ENCODE assay signal across 8 mouse cellular contexts in genomic region chr1:180719951-180720689, GRCm38 (mm10). TPM values are rescaled to one million over a fixed set of nuclear protein-coding genes. Genes with fewer than 3 reads are reported as not detected.
DNase-seq lines count a peak whose midpoint lies in the region; ATAC-seq and TF ChIP-seq lines count a peak whose summit lies in the region.

No protein-coding gene starts in this region.

- H3K27me3 ChIP-seq in forebrain, embryonic 11.5 days (ENCODE audit: control insufficient read depth, insufficient read depth, low read length) = no peaks in the 10 kb centered on the region
- no peaks in the 10 kb centered on the region for H3K27me3 ChIP-seq in forebrain, embryonic 15.5 days
- H3K27me3 ChIP-seq in forebrain, postnatal 0 days (ENCODE audit: insufficient read depth, low read length) = no peaks in the 10 kb centered on the region
- H3K27me3 ChIP-seq in hindbrain, embryonic 15.5 days = no peaks in the 10 kb centered on the region
- H3K27me3 ChIP-seq in midbrain, embryonic 14.5 days (ENCODE audit: control insufficient read depth, insufficient read depth, low read length) = no peaks in the 10 kb centered on the region

- intact Hi-C loops in left cerebral cortex, adult 2 months (cut with DNase I) = loop anchor here (1.0 to 5.0 kb wide), 2 partner anchors 44 to 92 kb away; partner anchors contain the start of gene H3f3a

- 49% methylated on average over 5 of the region's 5 CpGs for WGBS in forebrain, embryonic 11.5 days
- WGBS in forebrain, embryonic 15.5 days = 42% methylated on average over 5 of the region's 5 CpGs
- 46% methylated on average over 5 of the region's 5 CpGs for WGBS in forebrain, postnatal 0 days
- 46% methylated on average over 5 of the region's 5 CpGs for WGBS in hindbrain, embryonic 15.5 days
- 47% methylated on average over 5 of the region's 5 CpGs for WGBS in midbrain, embryonic 14.5 days

- H3K9ac ChIP-seq in forebrain, embryonic 11.5 days (ENCODE audit: low read length) = no peak overlapping the region
- H3K9ac ChIP-seq in forebrain, embryonic 15.5 days (replicated peaks) = no peak overlapping the region
- no peak overlapping the region for H3K9ac ChIP-seq in forebrain, postnatal 0 days
- no peak overlapping the region for H3K9ac ChIP-seq in hindbrain, embryonic 15.5 days
- H3K9ac ChIP-seq in midbrain, embryonic 14.5 days (replicated peaks; ENCODE audit: low read length) = no peak overlapping the region

- peak; percentile 66 for ATAC-seq in forebrain, embryonic 11.5 days (replicated peaks; ENCODE audit: low FRiP score)
- no peak for ATAC-seq in forebrain, embryonic 15.5 days (replicated peaks)
- peak; percentile 45; the same call in 1 of the 2 replicates for ATAC-seq in forebrain, postnatal 0 days
- ATAC-seq in hindbrain, embryonic 15.5 days (ENCODE audit: low FRiP score, low read depth) = peak; percentile 63; the same call in 1 of the 2 replicates
- no peak for ATAC-seq in midbrain, embryonic 14.5 days (ENCODE audit: low FRiP score, low TSS enrichment)

- H3K4me1 ChIP-seq in forebrain, embryonic 11.5 days (replicated peaks; ENCODE audit: control insufficient read depth, insufficient read depth, low read length) = no peaks in the 10 kb centered on the region
- peaks cover 3% of the 10 kb centered on the region for H3K4me1 ChIP-seq in forebrain, embryonic 15.5 days
- 0 out of 2 replicates have a peak, but pooled peaks cover 4% of the 10 kb centered on the region for H3K4me1 ChIP-seq in forebrain, postnatal 0 days (ENCODE audit: insufficient read depth)
- peaks cover 6% of the 10 kb centered on the region for H3K4me1 ChIP-seq in hindbrain, embryonic 15.5 days (replicated peaks)
- H3K4me1 ChIP-seq in midbrain, embryonic 14.5 days (ENCODE audit: control insufficient read depth, insufficient read depth, low read length) = peaks cover 4% of the 10 kb centered on the region; the same call in 1 of the 2 replicates

- no peak overlapping the region for H3K4me2 ChIP-seq in forebrain, embryonic 11.5 days (ENCODE audit: low read depth, low read length, severe bottlenecking)
- no peak overlapping the region for H3K4me2 ChIP-seq in forebrain, embryonic 15.5 days (replicated peaks)
- no peak overlapping the region for H3K4me2 ChIP-seq in forebrain, postnatal 0 days (ENCODE audit: low read depth)
- H3K4me2 ChIP-seq in hindbrain, embryonic 15.5 days = no peak overlapping the region
- H3K4me2 ChIP-seq in midbrain, embryonic 14.5 days (ENCODE audit: low read length) = no peak overlapping the region

- H3K4me3 ChIP-seq in forebrain, embryonic 11.5 days (ENCODE audit: low read depth, low read length) = no peak overlapping the region
- no peak overlapping the region for H3K4me3 ChIP-seq in forebrain, embryonic 15.5 days
- no peak overlapping the region for H3K4me3 ChIP-seq in forebrain, postnatal 0 days (ENCODE audit: low read depth, low read length)
- no peak overlapping the region for H3K4me3 ChIP-seq in hindbrain, embryonic 15.5 days
- no peak overlapping the region for H3K4me3 ChIP-seq in left cerebral cortex, adult 2 months
- H3K4me3 ChIP-seq in midbrain, embryonic 14.5 days (replicated peaks; ENCODE audit: low read depth, low read length) = no peak overlapping the region

- peak; percentile 91 for DNase-seq in forebrain, embryonic 11.5 days (ENCODE audit: low spot score)
- DNase-seq in c-Kit-positive CD71-negative TER-119-negative erythroid progenitor cells, embryonic 14.5 days (ENCODE audit: low read depth) = peak; percentile 78
- DNase-seq in forebrain, postnatal 0 days = peak; percentile 73
- peak; percentile 73 for DNase-seq in left cerebral cortex, adult 2 months (ENCODE audit: extremely low spot score in 1 of 2, low spot score in 2 of 2)
- peak; percentile 77 for DNase-seq in midbrain, embryonic 14.5 days
- DNase-seq in spleen, postnatal 14 days (ENCODE audit: low spot score in 2 of 2) = peak; percentile 67 to 83

- H3K27ac ChIP-seq in forebrain, embryonic 11.5 days (ENCODE audit: low read depth, low read length) = no peak overlapping the region
- H3K27ac ChIP-seq in forebrain, embryonic 15.5 days (replicated peaks) = no peak overlapping the region
- no peak overlapping the region for H3K27ac ChIP-seq in forebrain, postnatal 0 days (ENCODE audit: low read depth, low read length)
- H3K27ac ChIP-seq in hindbrain, embryonic 15.5 days (replicated peaks) = no peak overlapping the region
- H3K27ac ChIP-seq in left cerebral cortex, adult 2 months = no peak overlapping the region
- no peak overlapping the region for H3K27ac ChIP-seq in midbrain, embryonic 14.5 days (replicated peaks; ENCODE audit: low read depth, low read length)

- no peaks in the 10 kb centered on the region for H3K9me3 ChIP-seq in forebrain, embryonic 11.5 days (ENCODE audit: control insufficient read depth, low read length)
- H3K9me3 ChIP-seq in forebrain, embryonic 15.5 days = no peaks in the 10 kb centered on the region
- no peaks in the 10 kb centered on the region for H3K9me3 ChIP-seq in forebrain, postnatal 0 days (ENCODE audit: low read length)
- no peaks in the 10 kb centered on the region for H3K9me3 ChIP-seq in hindbrain, embryonic 15.5 days
- H3K9me3 ChIP-seq in midbrain, embryonic 14.5 days (ENCODE audit: control insufficient read depth, low read length) = no peaks in the 10 kb centered on the region

- H3K36me3 ChIP-seq in forebrain, embryonic 11.5 days (ENCODE audit: control insufficient read depth, insufficient read depth, low read length) = no peaks in the 10 kb centered on the region
- H3K36me3 ChIP-seq in forebrain, embryonic 15.5 days = no peaks in the 10 kb centered on the region
- no peaks in the 10 kb centered on the region for H3K36me3 ChIP-seq in forebrain, postnatal 0 days (ENCODE audit: insufficient read depth)
- H3K36me3 ChIP-seq in hindbrain, embryonic 15.5 days = no peaks in the 10 kb centered on the region
- H3K36me3 ChIP-seq in midbrain, embryonic 14.5 days (ENCODE audit: control insufficient read depth, insufficient read depth, low read length) = no peaks in the 10 kb centered on the region

- peak; percentile 87 for TF ChIP-seq CTCF in forebrain, postnatal 0 days (IDR thresholded peaks at IDR 0.05; ENCODE audit: low read depth)
- peak; percentile 97 for TF ChIP-seq CTCF in left cerebral cortex, adult 2 months (IDR thresholded peaks at IDR 0.05)

RNA-seq across cellular contexts. Expression of gene Acbd3, which starts 5.7 kb away (rescaled TPM):
- polyA plus RNA-seq in forebrain, embryonic 11.5 days (2014; fragmentation: Nextera tagmentation; extraction: Ambion mirVana) = 21.6 and 22.8 TPM in 2 replicates
- 20.7 and 23.7 TPM in 2 replicates for polyA plus RNA-seq in forebrain, embryonic 15.5 days (2015; fragmentation: Nextera tagmentation; extraction: Ambion mirVana)
- 27.9 and 37.6 TPM in 2 replicates for total RNA-seq in forebrain, postnatal 0 days (2014; rRNA removed)
- polyA plus RNA-seq in forebrain, postnatal 0 days (2015; fragmentation: Nextera tagmentation; extraction: Ambion mirVana) = 10.6 and 16.1 TPM in 2 replicates
- polyA plus RNA-seq in hindbrain, embryonic 15.5 days (2015; fragmentation: Nextera tagmentation; extraction: Ambion mirVana) = 22.9 and 23.0 TPM in 2 replicates
- 10 to 100 TPM; 35.0 to 35.3 TPM for total RNA-seq in left cerebral cortex, adult 2 months (2021)
- 25.2 and 27.2 TPM in 2 replicates for polyA plus RNA-seq in midbrain, embryonic 14.5 days (2014; fragmentation: Nextera tagmentation; extraction: Ambion mirVana)

RNA-seq across cellular contexts. Expression of gene Mixl1, which starts 23.3 kb away (rescaled TPM):
- polyA plus RNA-seq in forebrain, embryonic 11.5 days (2014; fragmentation: Nextera tagmentation; extraction: Ambion mirVana) = 0.11 TPM in 1 of 2 replicates, not detected in the other
- 0.11 and 0.18 TPM in 2 replicates for polyA plus RNA-seq in forebrain, embryonic 15.5 days (2015; fragmentation: Nextera tagmentation; extraction: Ambion mirVana)
- total RNA-seq in forebrain, postnatal 0 days (2014; rRNA removed) = 0.67 TPM in 1 of 2 replicates, not detected in the other
- 0.10 and 0.38 TPM in 2 replicates for polyA plus RNA-seq in forebrain, postnatal 0 days (2015; fragmentation: Nextera tagmentation; extraction: Ambion mirVana)
- 0.10 TPM in 1 of 2 replicates, not detected in the other for polyA plus RNA-seq in hindbrain, embryonic 15.5 days (2015; fragmentation: Nextera tagmentation; extraction: Ambion mirVana)
- total RNA-seq in left cerebral cortex, adult 2 months (2021) = not detected
- polyA plus RNA-seq in midbrain, embryonic 14.5 days (2014; fragmentation: Nextera tagmentation; extraction: Ambion mirVana) = not detected in 2 replicates

Comparison
In these comparisons a context has a peak if more than half of its experiments do, and no peak if none do; other contexts are left out.
1. ATAC-seq: peak in forebrain, embryonic 11.5 days (single experiment), forebrain, postnatal 0 days (single experiment) and hindbrain, embryonic 15.5 days (single experiment); none in forebrain, embryonic 15.5 days (single experiment) and midbrain, embryonic 14.5 days (single experiment).
2. Peak in every context shown above with its lines, with median percentiles within 50 percentile points of each other: DNase-seq.